Mouse (Mus musculus) cortical plate, adult 2 months (tissue): ENCODE results near the gene Herc3. TPM values are rescaled to one million over a fixed set of nuclear protein-coding genes. Genes with fewer than 3 reads are reported as not detected.

ENCODE experiments used
- H3K27ac ChIP-seq: fragments of 200-500 bp; 2 replicates; pipeline ENCODE4 v1.5.1; 2012; ENCODE audit warnings: low read length, control low read depth, inconsistent platforms; ENCODE audit not compliant: insufficient read depth
- H3K4me1 ChIP-seq: fragments of 200-500 bp; 2 replicates; pipeline ENCODE4 v1.6.1; 2011; ENCODE audit warnings: low read length; ENCODE audit not compliant: control insufficient read depth, insufficient read depth
- H3K4me3 ChIP-seq: fragments of 200-500 bp; 2 replicates; pipeline ENCODE4 v1.5.1; 2011; ENCODE audit warnings: mild to moderate bottlenecking, low read length, control low read depth; ENCODE audit not compliant: insufficient read depth
- CTCF ChIP-seq: fragments of 200-500 bp; IDR thresholded peaks from 2 replicates; pipeline ENCODE4 v1.5.1; 2011; ENCODE audit warnings: mild to moderate bottlenecking, control low read depth, low read length; ENCODE audit not compliant: insufficient read depth; ENCODE audit errors: extremely low read depth
- POLR2A ChIP-seq: fragments of 200-500 bp; IDR thresholded peaks from 2 replicates; pipeline ENCODE4 v1.6.1; 2011; ENCODE audit warnings: mild to moderate bottlenecking, low read length, control low read depth; ENCODE audit not compliant: insufficient read depth; ENCODE audit errors: extremely low read depth
- polyA plus RNA-seq: library from polyadenylated mRNA; depleted of rRNA; stranded (reverse); fragments of >200 nt; gene quantifications from 2 replicates; pipeline ENCODE4 v1.2.3, GENCODE M21; 2012

The Herc3 gene
- polyA plus RNA-seq, 1 experiment = 142 TPM

DNA sequence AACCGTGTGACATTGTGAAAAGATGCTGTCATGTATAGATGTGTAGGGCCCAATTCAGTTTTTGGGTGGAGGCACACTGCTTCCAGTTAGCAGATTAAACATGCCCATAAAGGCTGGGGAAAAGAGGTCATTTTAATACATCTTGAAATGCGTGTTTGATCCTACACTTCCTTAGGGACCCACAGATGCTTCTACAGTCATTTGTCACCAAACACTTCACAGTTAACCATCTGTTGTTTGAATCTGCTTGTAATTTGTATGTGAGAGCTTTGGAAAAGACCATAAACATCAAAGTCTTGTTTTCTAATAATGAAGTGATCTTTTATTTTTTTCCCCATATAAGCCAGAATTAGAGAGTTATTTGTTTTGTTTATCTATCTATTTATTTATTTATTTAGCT is 76.5 kb downstream of the Herc3 start:
- Histone ChIP-seq H3K4me1 (peaks cover 2% of the 10 kb centered on the region), H3K27ac (peak overlapping the region; percentile 88), H3K4me3 (peak overlapping the region; percentile 77; the same call in 1 of the 2 replicates)
- TF ChIP-seq CTCF = no peak
- no peak for TF ChIP-seq POLR2A

GRCm38 (mm10) chr6:58912842-58913241 is 81.6 kb downstream of the Herc3 start:
- TF ChIP-seq POLR2A (no peak), CTCF (no peak)
- H3K4me3 ChIP-seq = no peak overlapping the region
- H3K4me1 ChIP-seq = 0 out of 2 replicates have a peak, but pooled peaks cover 1% of the 10 kb centered on the region
- H3K27ac ChIP-seq = no peak overlapping the region

GRCm38 (mm10) chr6:58913551-58913950 is 82.3 kb downstream of the Herc3 start:
- TF ChIP-seq POLR2A (no peak), CTCF (no peak)
- Histone ChIP-seq H3K4me3 (no peak overlapping the region), H3K4me1 (0 out of 2 replicates have a peak, but pooled peaks cover 1% of the 10 kb centered on the region), H3K27ac (no peak overlapping the region)

DNA sequence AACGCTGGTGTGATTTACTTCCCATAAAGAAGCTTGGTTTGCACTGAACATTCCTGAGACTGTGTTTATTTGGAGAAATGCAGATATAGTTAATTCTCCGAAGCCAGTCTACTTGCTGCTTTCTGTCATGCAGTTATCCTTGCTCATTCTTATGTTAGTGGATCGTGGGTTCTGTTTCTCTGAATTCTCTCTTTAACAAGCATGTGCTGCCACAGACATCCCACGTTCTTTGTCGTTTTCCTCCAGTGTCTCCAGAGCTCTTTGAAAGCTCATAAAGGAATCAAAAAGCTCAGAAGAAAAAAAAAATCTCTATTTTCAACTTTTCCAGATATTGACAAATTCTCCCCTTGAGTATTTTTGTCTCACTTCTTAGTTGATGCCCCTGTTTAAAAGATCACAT is 82.7 kb downstream of the Herc3 start:
- Histone ChIP-seq H3K4me3 (no peak overlapping the region), H3K4me1 (0 out of 2 replicates have a peak, but pooled peaks cover 1% of the 10 kb centered on the region)

GRCm38 (mm10) chr6:58916498-58916897 is 85.2 kb downstream of the Herc3 start:
- Histone ChIP-seq H3K4me1 (peaks cover 3% of the 10 kb centered on the region; the same call in 1 of the 2 replicates), H3K4me3 (no peak overlapping the region), H3K27ac (no peak overlapping the region)
- TF ChIP-seq CTCF (no peak), POLR2A (no peak)

More for the DNA sequence above, 82.7 kb downstream of the Herc3 start:
- H3K27ac ChIP-seq = no peak overlapping the region
- TF ChIP-seq POLR2A (no peak), CTCF (no peak)

GRCm38 (mm10) chr6:58920735-58921134 is 89.5 kb downstream of the Herc3 start:
- TF ChIP-seq POLR2A (no peak), CTCF (no peak)
- Histone ChIP-seq H3K27ac (no peak overlapping the region), H3K4me1 (peaks cover 1% of the 10 kb centered on the region; the same call in 1 of the 2 replicates), H3K4me3 (no peak overlapping the region)

GRCm38 (mm10) chr6:58921623-58922022 is 90.4 kb downstream of the Herc3 start:
- H3K27ac ChIP-seq = no peak overlapping the region
- no peak overlapping the region for H3K4me3 ChIP-seq
- TF ChIP-seq CTCF (0 out of 2 replicates have a peak, but pooled peaks have one; percentile 6), POLR2A (no peak)
- H3K4me1 ChIP-seq = peaks cover 1% of the 10 kb centered on the region; the same call in 1 of the 2 replicates

- TF ChIP-seq CTCF = no peak
- TF ChIP-seq POLR2A = no peak
- no peak overlapping the region for H3K4me3 ChIP-seq
- peaks cover 3% of the 10 kb centered on the region; the same call in 1 of the 2 replicates for H3K4me1 ChIP-seq
- no peak overlapping the region for H3K27ac ChIP-seq
Observed at GRCm38 (mm10) chr6:58922511-58922910, 91.2 kb downstream of the Herc3 start.

DNA sequence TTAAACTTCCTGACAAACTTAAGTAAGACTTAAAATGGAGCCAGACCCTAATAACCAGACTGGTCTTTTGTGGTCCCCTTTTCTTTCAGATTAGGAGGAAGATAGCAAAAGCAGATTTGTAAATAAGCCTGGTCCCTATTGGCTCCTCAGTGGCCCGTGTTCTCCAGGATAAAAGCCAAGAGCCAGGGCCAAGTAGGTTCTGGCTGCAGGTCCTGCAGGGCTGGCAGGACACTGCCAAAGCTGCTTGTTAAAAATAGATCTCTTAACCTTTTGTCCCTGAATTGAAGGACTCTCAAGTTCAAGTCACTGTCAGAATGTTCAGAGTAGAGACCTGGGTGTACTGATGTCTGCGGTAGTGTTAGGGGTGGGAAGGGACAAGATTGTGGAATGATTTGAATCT is 96.6 kb downstream of the Herc3 start:
- TF ChIP-seq POLR2A (no peak), CTCF (no peak)
- Histone ChIP-seq H3K27ac (no peak overlapping the region), H3K4me3 (no peak overlapping the region), H3K4me1 (peaks cover 13% of the 10 kb centered on the region)

DNA sequence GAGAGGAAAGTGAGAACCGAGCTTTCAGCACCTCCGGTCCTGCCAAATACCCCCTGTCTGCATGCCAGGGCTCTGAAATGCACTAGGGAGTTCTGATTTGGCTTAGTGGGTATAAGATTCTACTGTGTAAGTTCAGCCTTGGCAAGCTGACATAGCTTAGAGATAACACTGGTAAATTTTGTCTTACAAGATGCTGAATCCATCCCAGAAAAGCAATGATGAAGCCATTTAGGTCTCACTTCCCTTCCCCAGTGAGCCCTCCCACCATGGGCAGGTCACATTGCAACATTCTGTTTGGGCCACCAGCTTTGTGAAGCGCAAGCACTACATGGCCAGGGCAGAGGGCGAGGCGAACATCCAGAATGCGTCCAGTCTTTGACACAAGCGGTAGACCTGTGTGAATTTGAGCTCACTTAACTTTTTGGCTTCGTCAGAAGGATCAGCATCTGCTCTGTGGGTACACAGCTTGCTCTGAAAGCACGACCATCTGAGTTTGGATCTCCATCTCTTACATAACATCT is 98.7 kb downstream of the Herc3 start:
- TF ChIP-seq CTCF (no peak), POLR2A (no peak)
- Histone ChIP-seq H3K4me3 (no peak overlapping the region), H3K27ac (no peak overlapping the region), H3K4me1 (peaks cover 16% of the 10 kb centered on the region)
